In genomic region chr2:104036316-104036715, GRCm38 (mm10) we compare ENCODE assay signal across 27 mouse cellular contexts. TPM values are rescaled to one million over a fixed set of nuclear protein-coding genes. Genes with fewer than 3 reads are reported as not detected.
"Had no signal": no experiment of that assay in that cellular context is flagged by ENCODE, and none has a peak within 500 bp of the region (broad histone marks: within the 10 kb centered on the region; RNA-seq: fewer than 3 reads in every experiment).

No protein-coding gene starts in this region.

- DNase-seq: lung, adult 2 months; lung, postnatal 10 days; lung, postnatal 4 days; midbrain, embryonic 14.5 days; retina, postnatal 1 day; right cerebral cortex, adult 18-20 months; right cerebral cortex, postnatal 25 days; right cerebral cortex, postnatal 4 days; spleen, adult 18-20 months; thymus, adult 2 months; thymus, postnatal 25 days; thymus, postnatal 4 days had no signal

- H3K9ac ChIP-seq: lung, embryonic 15.5 days; midbrain, embryonic 12.5 days; neural tube, embryonic 13.5 days; neural tube, embryonic 15.5 days had no signal

- H3K4me1 ChIP-seq: lung, embryonic 15.5 days; midbrain, embryonic 10.5 days; midbrain, embryonic 12.5 days; neural tube, embryonic 13.5 days; neural tube, embryonic 15.5 days had no signal

- H3K27me3 ChIP-seq: lung, embryonic 15.5 days; midbrain, embryonic 12.5 days; neural tube, embryonic 13.5 days; neural tube, embryonic 15.5 days had no signal

- H3K4me3 ChIP-seq: lung, embryonic 15.5 days; midbrain, embryonic 10.5 days; midbrain, embryonic 12.5 days; myocyte; neural tube, embryonic 13.5 days; neural tube, embryonic 15.5 days had no signal

- H3K9me3 ChIP-seq: lung, embryonic 15.5 days; midbrain, embryonic 10.5 days; midbrain, embryonic 12.5 days; neural tube, embryonic 13.5 days; neural tube, embryonic 15.5 days had no signal

- H3K27ac ChIP-seq: lung, embryonic 15.5 days; midbrain, embryonic 10.5 days; midbrain, embryonic 12.5 days; neural tube, embryonic 13.5 days; neural tube, embryonic 15.5 days had no signal

- ATAC-seq: midbrain, embryonic 16.5 days had no signal

- H3K4me2 ChIP-seq: lung, embryonic 15.5 days; midbrain, embryonic 12.5 days; neural tube, embryonic 13.5 days; neural tube, embryonic 15.5 days had no signal

RNA-seq across cellular contexts. Expression of gene 4931422A03Rik, which starts 8.2 kb away (rescaled TPM):
- polyA plus RNA-seq: lung, adult 2 months; small intestine, adult 2 months; thymus, adult 2 months had no signal

RNA-seq across cellular contexts. Expression of gene Gm10912, which starts 29.3 kb away (rescaled TPM):
- total RNA-seq: megakaryocyte, adult 5-6 weeks had no signal
- polyA plus RNA-seq: lung, embryonic 15.5 days; midbrain, embryonic 12.5 days; midbrain, embryonic 14.5 days; midbrain, embryonic 16.5 days; myocyte; neural tube, embryonic 11.5 days; neural tube, embryonic 13.5 days; neural tube, embryonic 15.5 days; stomach, embryonic 14.5 days; stomach, embryonic 16.5 days had no signal

RNA-seq across cellular contexts. Expression of gene Gm10799, which starts 32.0 kb away (rescaled TPM):
- total RNA-seq: megakaryocyte, adult 5-6 weeks; megakaryocyte-erythroid progenitor cell, adult 5-6 weeks had no signal
- polyA plus RNA-seq: lung, adult 2 months; lung, embryonic 15.5 days; midbrain, embryonic 10.5 days; midbrain, embryonic 12.5 days; midbrain, embryonic 14.5 days; midbrain, embryonic 16.5 days; myocyte; neural tube, embryonic 11.5 days; neural tube, embryonic 13.5 days; neural tube, embryonic 15.5 days; small intestine, adult 2 months; stomach, embryonic 14.5 days; stomach, embryonic 16.5 days; testis, adult 2 months; thymus, adult 2 months; urinary bladder, adult 2 months had no signal

RNA-seq across cellular contexts. Expression of gene Cd59b, which starts 33.3 kb away (rescaled TPM):
- total RNA-seq: megakaryocyte, adult 5-6 weeks had no signal
- polyA plus RNA-seq: myocyte had no signal
